Comparison of ENCODE assay signal across 8 mouse cellular contexts in the genomic region with DNA sequence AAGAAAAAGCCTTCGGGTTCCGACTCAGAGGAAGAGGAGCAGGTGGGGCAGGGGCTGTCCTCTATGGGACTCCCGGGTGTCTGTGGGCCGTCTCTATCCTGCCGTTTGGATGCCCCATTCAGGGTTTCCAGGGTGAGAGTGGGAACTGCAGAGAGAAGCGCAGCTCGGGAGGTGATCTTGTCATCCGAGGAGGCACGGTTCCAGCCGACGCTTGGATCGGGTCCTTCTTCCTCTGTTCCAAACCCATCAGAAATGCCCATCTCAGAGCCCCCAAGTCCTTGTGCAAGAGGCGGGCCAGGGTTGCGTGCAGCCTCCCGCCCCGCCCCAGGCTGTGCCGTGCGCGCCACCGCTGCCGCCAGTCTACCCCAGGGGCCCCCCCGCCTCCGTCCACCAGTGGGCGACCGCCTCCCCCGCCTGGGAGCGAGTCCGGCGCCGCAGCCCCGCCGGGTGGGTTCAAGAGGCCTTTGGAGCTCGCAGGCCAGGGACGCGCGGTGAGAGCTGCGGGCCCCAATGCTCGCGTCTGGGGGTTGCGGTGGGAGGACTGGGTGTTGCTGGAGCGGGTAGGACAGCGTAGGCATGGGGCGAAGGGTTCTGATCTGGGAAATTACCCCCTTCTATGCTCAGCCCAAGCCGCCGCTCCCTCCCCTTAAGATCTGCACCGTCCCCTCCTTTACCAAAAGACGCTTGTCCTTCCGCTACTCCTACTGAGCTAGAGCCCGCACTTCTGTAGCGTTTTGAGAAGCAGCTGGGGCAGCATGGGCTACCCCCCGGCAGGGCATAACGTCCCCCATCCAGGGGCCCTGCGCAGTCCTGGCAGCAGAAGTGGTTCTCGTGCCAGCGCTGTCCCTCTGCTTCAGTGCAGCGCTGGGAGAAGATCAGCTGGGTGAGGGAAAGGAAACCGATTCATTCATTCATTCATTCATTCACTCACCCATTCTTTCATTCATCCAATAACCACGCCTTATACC. TPM values are rescaled to one million over a fixed set of nuclear protein-coding genes. Genes with fewer than 3 reads are reported as not detected.
A peak's percentile ranks its signal among the peaks of the same experiment; 100 is the strongest.
DNase-seq lines count a peak whose midpoint lies in the region; ATAC-seq and TF ChIP-seq lines count a peak whose summit lies in the region.

Frs3 (plus strand) TSS at position 423 of the 968 bp plus-strand sequence.

- H3K27me3 ChIP-seq in CH12.LX (replicated peaks): peaks cover 50% of the 10 kb centered on the region
- H3K27me3 ChIP-seq in forebrain, embryonic 11.5 days (ENCODE audit: control insufficient read depth, insufficient read depth, low read length): no peaks in the 10 kb centered on the region; the same call in 1 of the 2 replicates
- peaks cover 33% of the 10 kb centered on the region for H3K27me3 ChIP-seq in heart, embryonic 13.5 days (replicated peaks)
- H3K27me3 ChIP-seq in liver, embryonic 15.5 days: peaks cover 35% of the 10 kb centered on the region
- no peaks in the 10 kb centered on the region for H3K27me3 ChIP-seq in stomach, embryonic 16.5 days (ENCODE audit: control insufficient read depth, insufficient read depth, low read length)

- WGBS in forebrain, embryonic 11.5 days: 1% methylated on average over 58 of the region's 58 CpGs
- WGBS in heart, embryonic 13.5 days: 2% methylated on average over 58 of the region's 58 CpGs
- 2% methylated on average over 58 of the region's 58 CpGs for WGBS in liver, embryonic 15.5 days (ENCODE audit: insufficient replicate concordance)
- 2% methylated on average over 58 of the region's 58 CpGs for WGBS in stomach, embryonic 16.5 days

- no peak for TF ChIP-seq RAD21 in CH12.LX (IDR thresholded peaks at IDR 0.05; ENCODE audit: low read depth, low read length)

- H3K79me2 ChIP-seq in CH12.LX (replicated peaks; ENCODE audit: control insufficient read depth, extremely low read depth, insufficient read depth, poor library complexity, severe bottlenecking): peaks cover 10% of the 10 kb centered on the region

- in situ Hi-C loops in CH12.LX (cut with MboI; ENCODE audit: low pct_ligation_motif_present, low pct_unique_long_range_greater_than_20kb, low sequenced_read_pairs): loop anchor here (5.0 kb wide), 1 partner anchor 77 kb away; the partner anchor contains the start of genes Bysl, Gm20517 and Med20

- no peak for TF ChIP-seq EP300 in CH12.LX (IDR thresholded peaks at IDR 0.05; ENCODE audit: low read length)

- no peak for DNase-seq in CH12.LX (ENCODE audit: extremely low read depth)
- peak; percentile 84 for DNase-seq in brain, embryonic 14.5 days (ENCODE audit: low read depth)
- peak; percentile 87 for DNase-seq in forebrain, embryonic 11.5 days (ENCODE audit: low spot score)
- DNase-seq in kidney, postnatal 10 days: peak; percentile 88
- peak; percentile 77 for DNase-seq in neural tube, embryonic 10.5 days (ENCODE audit: extremely low spot score, low spot score)

- H3K9me3 ChIP-seq in CH12.LX (replicated peaks; ENCODE audit: low read length): no peaks in the 10 kb centered on the region
- H3K9me3 ChIP-seq in forebrain, embryonic 11.5 days (ENCODE audit: control insufficient read depth, low read length): no peaks in the 10 kb centered on the region
- no peaks in the 10 kb centered on the region for H3K9me3 ChIP-seq in heart, embryonic 13.5 days
- H3K9me3 ChIP-seq in liver, embryonic 15.5 days (replicated peaks): no peaks in the 10 kb centered on the region
- no peaks in the 10 kb centered on the region for H3K9me3 ChIP-seq in stomach, embryonic 16.5 days (replicated peaks; ENCODE audit: control insufficient read depth, low read length)

- peak in 1 of 2 experiments; percentile 27; a peak in 1 of 4 replicates for TF ChIP-seq CTCF in CH12.LX (conservative IDR thresholded peaks at IDR 0.05 in 1 of 2, IDR thresholded peaks at IDR 0.05 in 1 of 2; ENCODE audit: low read depth in 2 of 2, low read length in 2 of 2)
- TF ChIP-seq CTCF in brain, embryonic 14.5 days (IDR thresholded peaks at IDR 0.05; ENCODE audit: borderline replicate concordance, extremely low read depth, insufficient read depth, insufficient read length): no peak

- H3K9ac ChIP-seq in CH12.LX (ENCODE audit: insufficient read depth, low read depth): peak within 1 kb of the TSS; percentile 84
- peak within 1 kb of the TSS; percentile 87 for H3K9ac ChIP-seq in forebrain, embryonic 11.5 days (ENCODE audit: low read length)
- H3K9ac ChIP-seq in heart, embryonic 13.5 days: peak within 1 kb of the TSS; percentile 85
- H3K9ac ChIP-seq in liver, embryonic 15.5 days: peak within 1 kb of the TSS; percentile 70
- H3K9ac ChIP-seq in stomach, embryonic 16.5 days (ENCODE audit: low read length): peak within 1 kb of the TSS; percentile 91

- dilution Hi-C loops in CH12.LX (cut with MboI; ENCODE audit: extremely low pct_ligation_motif_present, extremely low pct_unique_long_range_greater_than_20kb, low sequenced_read_pairs): no loop called here

- H3K4me3 ChIP-seq in CH12.LX (replicated peaks in 1 of 3; ENCODE audit: low read depth in 2 of 3, low read length in 2 of 3, poor library complexity in 1 of 3): peak within 1 kb of the TSS; percentile 85 to 96 (median 92)
- peak within 1 kb of the TSS; percentile 66 for H3K4me3 ChIP-seq in forebrain, embryonic 11.5 days (ENCODE audit: low read depth, low read length)
- peak within 1 kb of the TSS; percentile 72 for H3K4me3 ChIP-seq in heart, embryonic 13.5 days
- peak within 1 kb of the TSS; percentile 86 for H3K4me3 ChIP-seq in liver, embryonic 15.5 days (replicated peaks)
- peak within 1 kb of the TSS; percentile 92 for H3K4me3 ChIP-seq in stomach, embryonic 16.5 days (replicated peaks; ENCODE audit: low read length)

- H3K36me3 ChIP-seq in CH12.LX (replicated peaks in 1 of 2; ENCODE audit: control insufficient read depth in 1 of 2, insufficient read depth in 1 of 2, low read length in 1 of 2): peaks cover 17 to 29% of the 10 kb centered on the region in 2 experiments
- H3K36me3 ChIP-seq in forebrain, embryonic 11.5 days (ENCODE audit: control insufficient read depth, insufficient read depth, low read length): no peaks in the 10 kb centered on the region; the same call in 1 of the 2 replicates
- H3K36me3 ChIP-seq in heart, embryonic 13.5 days: peaks cover 26% of the 10 kb centered on the region
- peaks cover 30% of the 10 kb centered on the region for H3K36me3 ChIP-seq in liver, embryonic 15.5 days (replicated peaks)
- H3K36me3 ChIP-seq in stomach, embryonic 16.5 days (ENCODE audit: control insufficient read depth, insufficient read depth, low read length): no peaks in the 10 kb centered on the region

- peak within 1 kb of the TSS; percentile 88 for H3K4me2 ChIP-seq in CH12.LX (ENCODE audit: insufficient read depth, low read depth, poor library complexity, severe bottlenecking)
- peak within 1 kb of the TSS; percentile 96 for H3K4me2 ChIP-seq in forebrain, embryonic 11.5 days (ENCODE audit: low read depth, low read length, severe bottlenecking)
- peak within 1 kb of the TSS; percentile 99 for H3K4me2 ChIP-seq in heart, embryonic 13.5 days
- H3K4me2 ChIP-seq in liver, embryonic 15.5 days: peak within 1 kb of the TSS; percentile 97
- H3K4me2 ChIP-seq in stomach, embryonic 16.5 days (ENCODE audit: low read depth, low read length): peak within 1 kb of the TSS; percentile 99

- peak; percentile 57 for TF ChIP-seq POLR2A in CH12.LX (IDR thresholded peaks at IDR 0.05; ENCODE audit: low read depth, low read length)
- TF ChIP-seq POLR2A in brain, embryonic 14.5 days (IDR thresholded peaks at IDR 0.05; ENCODE audit: borderline replicate concordance, extremely low read depth, insufficient read depth, insufficient read length, poor library complexity, severe bottlenecking): 0 out of 2 replicates have a peak, but pooled peaks have one; percentile 26

- peak; percentile 66 for ATAC-seq in forebrain, embryonic 11.5 days (replicated peaks; ENCODE audit: low FRiP score)
- peak; percentile 66 for ATAC-seq in heart, embryonic 13.5 days (ENCODE audit: extremely low read depth, insufficient number of reproducible peaks, low FRiP score, low TSS enrichment)
- ATAC-seq in liver, embryonic 15.5 days (ENCODE audit: insufficient read depth): peak; percentile 57
- ATAC-seq in stomach, embryonic 16.5 days (ENCODE audit: insufficient read depth, low FRiP score): peak; percentile 71

- H3K4me1 ChIP-seq in CH12.LX (ENCODE audit: control insufficient read depth in 1 of 2, insufficient read depth in 2 of 2): peaks cover 5 to 24% of the 10 kb centered on the region in 2 experiments
- H3K4me1 ChIP-seq in forebrain, embryonic 11.5 days (replicated peaks; ENCODE audit: control insufficient read depth, insufficient read depth, low read length): peaks cover 8% of the 10 kb centered on the region; the same call in 1 of the 2 replicates
- H3K4me1 ChIP-seq in heart, embryonic 13.5 days: peaks cover 20% of the 10 kb centered on the region
- peaks cover 41% of the 10 kb centered on the region for H3K4me1 ChIP-seq in liver, embryonic 15.5 days (replicated peaks)
- H3K4me1 ChIP-seq in stomach, embryonic 16.5 days (ENCODE audit: control insufficient read depth, insufficient read depth, low read length): peaks cover 22% of the 10 kb centered on the region; the same call in 1 of the 2 replicates

- H3K27ac ChIP-seq in CH12.LX (ENCODE audit: insufficient read depth, low read depth): no peak within 1 kb of the TSS
- H3K27ac ChIP-seq in forebrain, embryonic 11.5 days (ENCODE audit: low read depth, low read length): peak within 1 kb of the TSS; percentile 57
- H3K27ac ChIP-seq in heart, embryonic 13.5 days (replicated peaks): peak within 1 kb of the TSS; percentile 76
- peak within 1 kb of the TSS; percentile 78 for H3K27ac ChIP-seq in liver, embryonic 15.5 days (replicated peaks)
- H3K27ac ChIP-seq in stomach, embryonic 16.5 days (ENCODE audit: low read length): peak within 1 kb of the TSS; percentile 87

TF ChIP-seq in CH12.LX, 34 proteins besides CTCF, POLR2A, EP300 and RAD21 (continues in another document):
- no peak for TF ChIP-seq ZKSCAN1 (IDR thresholded peaks at IDR 0.05; ENCODE audit: borderline replicate concordance, low read depth, low read length)
- TF ChIP-seq MEF2A (IDR thresholded peaks at IDR 0.05; ENCODE audit: borderline replicate concordance, low read depth, low read length): no peak
- TF ChIP-seq MXI1 (IDR thresholded peaks at IDR 0.05; ENCODE audit: low read depth, low read length): peak; percentile 45; the same call in 1 of the 2 replicates
- no peak for TF ChIP-seq TBP (conservative IDR thresholded peaks at IDR 0.05; ENCODE audit: low read depth, low read length)
- TF ChIP-seq MAZ (IDR thresholded peaks at IDR 0.05; ENCODE audit: low read depth, low read length): peak; percentile 62; the same call in 1 of the 2 replicates
- no peak for TF ChIP-seq RCOR1 (conservative IDR thresholded peaks at IDR 0.05; ENCODE audit: low read depth, low read length)

RNA-seq across cellular contexts. Expression of gene Frs3, which starts in this region (rescaled TPM):
- 1.6 and 2.9 TPM in 2 replicates for total RNA-seq in CH12.LX (2012; rRNA removed)
- 0.19 and 0.54 TPM in 2 replicates for total RNA-seq in CH12.LX (2014; rRNA removed)
- polyA plus RNA-seq in CH12.LX (2012; ENCODE audit: insufficient read length, low read depth): 0.67 and 0.76 TPM in 2 replicates
- 54.2 and 55.4 TPM in 2 replicates for polyA plus RNA-seq in brain, embryonic 14.5 days (2012; rRNA removed)
- polyA plus RNA-seq in forebrain, embryonic 11.5 days (2014; fragmentation: Nextera tagmentation; extraction: Ambion mirVana): 8.3 and 8.4 TPM in 2 replicates
- polyA plus RNA-seq in heart, embryonic 13.5 days (2015; fragmentation: Nextera tagmentation; extraction: Ambion mirVana): 3.2 and 4.1 TPM in 2 replicates
- polyA plus RNA-seq in liver, embryonic 15.5 days (2015; fragmentation: Nextera tagmentation; extraction: Ambion mirVana): 1.5 and 1.6 TPM in 2 replicates
- 3.4 and 4.4 TPM in 2 replicates for polyA plus RNA-seq in stomach, embryonic 16.5 days (2015; fragmentation: Nextera tagmentation; extraction: Ambion mirVana)
